Mouse (Mus musculus) C2C12 (cell line): Measurements from ENCODE around the gene Susd6. TPM values are rescaled to one million over a fixed set of nuclear protein-coding genes. Genes with fewer than 3 reads are reported as not detected.

ENCODE experiments used
- H3K27me3 ChIP-seq: one replicate; pipeline ENCODE4 v1.6.1; 2011; ENCODE audit not compliant: control insufficient read depth, insufficient read depth, insufficient read length
- H3K36me3 ChIP-seq: one replicate; pipeline ENCODE4 v1.6.1; 2011; ENCODE audit not compliant: control insufficient read depth, insufficient read depth
- H3K4me3 ChIP-seq: one replicate; pipeline ENCODE4 v1.5.1; 2011; ENCODE audit warnings: mild to moderate bottlenecking, control low read depth; ENCODE audit not compliant: poor library complexity, insufficient read depth, severe bottlenecking
- H3K79me2 ChIP-seq: one replicate; pipeline ENCODE4 v1.6.1; 2011; ENCODE audit not compliant: control insufficient read depth, insufficient read depth
- H3K79me3 ChIP-seq: one replicate; pipeline ENCODE4 v1.6.1; 2011; ENCODE audit warnings: low read depth, control low read depth
- H3ac ChIP-seq: one replicate; pipeline ENCODE3; 2011; ENCODE audit warnings: low read depth; ENCODE audit not compliant: control insufficient read depth, insufficient read length
- CEBPB ChIP-seq: IDR thresholded peaks from one replicate; pipeline ENCODE4 v1.6.1; 2011; ENCODE audit warnings: low read depth, mild to moderate bottlenecking, control low read depth, moderate library complexity
- CTCF ChIP-seq: IDR thresholded peaks from one replicate; pipeline ENCODE4 v1.5.1; 2011; ENCODE audit not compliant: control insufficient read depth, insufficient read depth, insufficient read length
- FOSL1 ChIP-seq: IDR thresholded peaks from one replicate; pipeline ENCODE4 v1.8.0; 2011; ENCODE audit warnings: mild to moderate bottlenecking, low read length; ENCODE audit not compliant: poor library complexity, insufficient read depth, severe bottlenecking
- MAX ChIP-seq: IDR thresholded peaks from one replicate; pipeline ENCODE4 v1.6.1; 2011; ENCODE audit warnings: mild to moderate bottlenecking, control low read depth
- MYOD1 ChIP-seq: IDR thresholded peaks from one replicate; pipeline ENCODE4 v1.6.1; 2011; ENCODE audit warnings: low read depth; ENCODE audit not compliant: control insufficient read depth, insufficient read length
- MYOG ChIP-seq: IDR thresholded peaks from one replicate; pipeline ENCODE4 v1.6.1; 2011; ENCODE audit not compliant: control insufficient read depth, insufficient read length; ENCODE audit errors: extremely low read depth
- USF1 ChIP-seq: IDR thresholded peaks from one replicate; pipeline ENCODE4 v1.6.1; 2011; ENCODE audit warnings: low read depth, mild to moderate bottlenecking, control low read depth, moderate library complexity
- polyA plus RNA-seq: library from polyadenylated mRNA; unstranded; fragments of >200 nt; fragmentation: generic; extraction: Trizol; gene quantifications from one replicate; pipeline ENCODE4 v1.2.1, GENCODE M21; 2012; ENCODE audit warnings: missing spikeins

The Susd6 gene
- polyA plus RNA-seq, 1 experiment = 20.9 TPM

DNA sequence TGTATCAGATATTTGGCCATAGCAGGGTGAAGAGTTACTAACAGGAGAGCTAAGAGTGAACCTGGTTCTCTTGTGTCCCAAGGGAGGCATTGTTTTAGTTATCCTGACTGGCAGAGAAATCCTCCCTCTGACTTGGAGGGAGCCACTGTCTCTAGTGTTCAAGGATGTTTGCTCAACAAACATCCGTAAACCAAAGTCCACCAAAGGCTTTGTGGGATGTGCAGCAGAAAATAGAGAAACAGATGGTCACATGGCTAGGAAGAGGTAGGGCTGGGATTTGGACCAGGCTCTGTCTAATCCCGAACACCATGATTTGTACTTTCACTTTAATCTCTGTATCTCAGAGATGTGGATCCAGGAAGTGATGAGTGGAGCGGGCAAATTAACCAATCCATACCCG, 26.2 kb upstream of the Susd6 start:
- Histone ChIP-seq H3K4me3 (no peak overlapping the region), H3K27me3 (peaks cover 33% of the 10 kb centered on the region), H3K79me2 (no peaks in the 10 kb centered on the region), H3K79me3 (no peaks in the 10 kb centered on the region), H3ac (no peak overlapping the region), H3K36me3 (no peaks in the 10 kb centered on the region)
- TF ChIP-seq FOSL1 (no peak), CEBPB (no peak), MAX (no peak), MYOD1 (no peak), USF1 (no peak), CTCF (no peak), MYOG (no peak)

DNA sequence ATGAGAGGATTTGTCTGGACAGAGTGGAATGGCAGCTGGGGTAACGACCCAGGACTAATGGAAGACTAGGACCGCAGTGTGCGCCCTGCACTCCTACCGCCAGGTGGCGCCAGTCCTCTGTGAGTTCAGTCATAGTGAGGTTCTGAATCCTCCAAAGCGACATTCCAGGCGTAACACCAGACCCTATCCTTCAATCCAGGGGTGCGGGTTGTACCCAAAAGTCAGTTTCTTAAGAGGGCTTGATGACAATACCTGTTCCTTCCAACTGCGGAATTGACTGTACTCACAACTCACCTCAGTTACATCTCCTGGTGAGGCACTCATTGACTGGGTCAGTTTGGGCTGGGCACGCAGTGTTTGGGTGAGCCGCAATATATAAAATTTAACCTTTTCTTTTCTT, 20.6 kb upstream of the Susd6 start:
- no peak overlapping the region for H3ac ChIP-seq
- peaks cover 15% of the 10 kb centered on the region for H3K27me3 ChIP-seq
- TF ChIP-seq USF1 (no peak), FOSL1 (no peak), CTCF (peak; percentile 97)
- no peak overlapping the region for H3K4me3 ChIP-seq
- no peaks in the 10 kb centered on the region for H3K79me3 ChIP-seq
- H3K36me3 ChIP-seq = no peaks in the 10 kb centered on the region
- H3K79me2 ChIP-seq = no peaks in the 10 kb centered on the region

GRCm38 (mm10) chr12:80774786-80775185, 15.5 kb upstream of the Susd6 start:
- H3K79me2 ChIP-seq = no peaks in the 10 kb centered on the region
- no peaks in the 10 kb centered on the region for H3K36me3 ChIP-seq
- TF ChIP-seq MYOD1 (no peak), USF1 (no peak), CTCF (no peak), MYOG (no peak), MAX (no peak), CEBPB (no peak), FOSL1 (no peak)
- H3K27me3 ChIP-seq = no peaks in the 10 kb centered on the region
- no peaks in the 10 kb centered on the region for H3K79me3 ChIP-seq
- H3K4me3 ChIP-seq = no peak overlapping the region
- H3ac ChIP-seq = no peak overlapping the region

DNA sequence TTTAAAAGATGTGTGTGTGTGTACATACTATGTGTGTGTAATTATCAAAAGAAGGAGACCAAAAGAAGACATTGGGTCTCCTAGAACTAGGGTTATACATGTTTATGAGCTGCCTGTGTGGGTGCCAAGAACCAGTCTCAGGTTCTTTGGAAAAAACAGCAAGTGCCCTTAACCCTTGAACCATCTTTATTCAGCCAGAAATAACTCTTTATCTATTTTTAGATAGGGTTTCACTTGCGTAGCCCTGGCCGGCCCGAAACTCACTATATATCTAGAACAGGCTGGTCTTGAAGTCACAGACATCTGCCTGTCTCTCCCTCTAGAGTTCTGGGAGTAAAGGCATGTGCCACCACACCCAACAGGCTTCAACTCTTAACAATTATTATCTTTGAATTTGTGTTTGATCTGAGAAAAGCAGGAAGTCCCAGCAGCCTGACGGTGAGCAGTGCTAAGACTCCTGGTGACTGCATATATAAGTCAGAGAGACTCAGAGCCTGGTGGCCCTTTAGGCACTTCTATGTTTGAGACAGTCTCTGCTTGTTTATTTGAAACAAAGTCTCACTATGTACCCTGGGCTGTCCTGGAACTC, 14.2 kb upstream of the Susd6 start:
- no peak overlapping the region for H3ac ChIP-seq
- no peaks in the 10 kb centered on the region for H3K79me2 ChIP-seq
- no peak overlapping the region for H3K4me3 ChIP-seq
- H3K27me3 ChIP-seq = no peaks in the 10 kb centered on the region
- no peaks in the 10 kb centered on the region for H3K36me3 ChIP-seq
- TF ChIP-seq MYOD1 (no peak), CTCF (no peak), CEBPB (no peak), MYOG (no peak), USF1 (no peak), MAX (no peak), FOSL1 (no peak)
- H3K79me3 ChIP-seq = no peaks in the 10 kb centered on the region

GRCm38 (mm10) chr12:80778188-80778936, 11.9 kb upstream of the Susd6 start:
- no peaks in the 10 kb centered on the region for H3K36me3 ChIP-seq
- H3K79me2 ChIP-seq = no peaks in the 10 kb centered on the region
- H3ac ChIP-seq = no peak overlapping the region
- H3K79me3 ChIP-seq = no peaks in the 10 kb centered on the region
- no peak overlapping the region for H3K4me3 ChIP-seq
- H3K27me3 ChIP-seq = no peaks in the 10 kb centered on the region
- TF ChIP-seq USF1 (no peak), MYOG (no peak), CTCF (no peak), MAX (no peak), MYOD1 (no peak), FOSL1 (no peak), CEBPB (no peak)

DNA sequence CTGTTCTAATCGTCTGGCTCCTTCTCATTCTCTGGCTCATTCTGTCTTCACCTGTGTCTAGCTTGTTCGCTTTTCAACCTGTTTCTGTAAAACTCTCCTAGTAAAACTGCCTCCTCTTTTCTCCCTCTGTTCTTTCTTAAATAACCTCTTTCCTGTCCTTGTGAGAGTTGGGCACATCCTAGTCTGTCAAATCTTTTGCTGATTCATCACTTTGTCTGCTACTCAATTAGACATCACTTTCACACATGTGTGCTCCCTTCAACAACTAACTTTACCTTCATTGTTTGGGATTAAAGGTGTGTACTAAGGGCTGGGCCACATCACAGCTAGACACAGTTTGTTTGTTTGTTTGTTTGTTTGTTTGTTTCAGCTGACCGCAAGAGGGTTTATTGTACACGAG, 10.6 kb upstream of the Susd6 start:
- H3ac ChIP-seq = no peak overlapping the region
- no peak for TF ChIP-seq MAX
- no peak for TF ChIP-seq MYOG
- no peak for TF ChIP-seq CTCF
- no peak for TF ChIP-seq MYOD1

More for the DNA sequence above, 10.6 kb upstream of the Susd6 start:
- H3K4me3 ChIP-seq = no peak overlapping the region
- no peaks in the 10 kb centered on the region for H3K36me3 ChIP-seq
- H3K27me3 ChIP-seq = no peaks in the 10 kb centered on the region
- H3K79me2 ChIP-seq = no peaks in the 10 kb centered on the region
- H3K79me3 ChIP-seq = no peaks in the 10 kb centered on the region
